Mouse (Mus musculus) neural tube, embryonic 14.5 days (tissue): Measurements from ENCODE around the gene Tescl. TPM values are rescaled to one million over a fixed set of nuclear protein-coding genes. Genes with fewer than 3 reads are reported as not detected.

ENCODE experiments used
- ATAC-seq: fragments of 200-750 bp; cut with Nextera tagmentation; 2 replicates; pipeline ENCODE4 v1.8.0; 2017; ENCODE audit warnings: low read depth, mild to moderate bottlenecking, moderate TSS enrichment, moderate library complexity
- H3K27ac ChIP-seq: fragments of 300-500 bp; sonication (generic); 2 replicates; pipeline ENCODE4 v1.5.1; 2014; ENCODE audit warnings: low read depth, mild to moderate bottlenecking, control low read depth, low read length, moderate library complexity, mixed read lengths
- H3K27me3 ChIP-seq: fragments of 300-500 bp; sonication (generic); 2 replicates; pipeline ENCODE4 v1.6.1; 2014; ENCODE audit warnings: low read length; ENCODE audit not compliant: control insufficient read depth, insufficient read depth
- H3K36me3 ChIP-seq: fragments of 300-500 bp; sonication (generic); 2 replicates; pipeline ENCODE4 v1.6.1; 2014; ENCODE audit warnings: low read length, mixed read lengths; ENCODE audit not compliant: control insufficient read depth, insufficient read depth
- H3K4me1 ChIP-seq: fragments of 300-500 bp; sonication (generic); 2 replicates; pipeline ENCODE4 v1.6.1; 2014; ENCODE audit warnings: low read length; ENCODE audit not compliant: control insufficient read depth, insufficient read depth
- H3K4me2 ChIP-seq: fragments of 300-500 bp; sonication (generic); 2 replicates; pipeline ENCODE4 v1.6.1; 2014; ENCODE audit warnings: mild to moderate bottlenecking, low read depth, low read length, control low read depth
- H3K4me3 ChIP-seq: fragments of 300-500 bp; sonication (generic); 2 replicates; pipeline ENCODE4 v1.5.1; 2014; ENCODE audit warnings: low read depth, low read length, control low read depth, mixed read lengths
- H3K9ac ChIP-seq: fragments of 300-500 bp; sonication (generic); replicated peaks from 2 replicates; pipeline ENCODE4 v1.6.1; 2014; ENCODE audit warnings: low read depth, mild to moderate bottlenecking, control low read depth, low read length, mixed read lengths
- H3K9me3 ChIP-seq: fragments of 300-500 bp; sonication (generic); 2 replicates; pipeline ENCODE4 v1.6.1; 2016; ENCODE audit warnings: low read length; ENCODE audit not compliant: control insufficient read depth
- WGBS: fragments of 180-500 bp; shearing (Covaris S2); extraction: QIAGEN DNeasy Blood & Tissue Kit; methylation state at CpG from one replicate; pipeline ENCODE4 v1.1.7; 2014; 5-methylcytosine and 5-hydroxymethylcytosine counted together
- polyA plus RNA-seq: library from polyadenylated mRNA; unstranded; fragments of >200 nt; fragmentation: Nextera tagmentation; extraction: Ambion mirVana; gene quantifications from 2 replicates; pipeline ENCODE4 v1.2.1, GENCODE M21; 2014

The Tescl gene
- polyA plus RNA-seq, 1 experiment from 2014 or later = 0.99 TPM

DNA sequence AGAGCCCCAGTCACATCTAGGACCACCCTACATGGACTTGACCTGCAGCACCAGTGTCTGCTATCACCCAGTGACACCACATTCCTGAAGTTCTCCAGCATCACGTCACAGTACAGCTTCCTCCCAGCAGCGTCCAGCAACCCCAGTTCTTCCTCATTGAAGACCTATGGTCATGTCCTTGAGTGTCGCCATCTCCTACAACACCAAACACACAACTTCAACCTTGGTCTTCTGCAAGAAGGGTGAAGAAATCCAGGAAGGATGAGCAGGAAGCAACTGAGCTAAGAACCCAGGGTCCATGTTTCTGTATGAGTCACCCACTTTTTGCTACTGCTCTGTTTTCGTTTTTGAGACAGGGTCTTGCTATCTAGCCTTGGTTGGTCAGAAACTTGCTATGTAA lies 11.1 kb downstream of the Tescl start:
- Histone ChIP-seq H3K4me2 (no peak overlapping the region), H3K36me3 (no peaks in the 10 kb centered on the region), H3K27ac (no peak overlapping the region), H3K9me3 (no peaks in the 10 kb centered on the region; the same call in 1 of the 2 replicates), H3K4me1 (no peaks in the 10 kb centered on the region), H3K4me3 (no peak overlapping the region), H3K9ac (no peak overlapping the region), H3K27me3 (no peaks in the 10 kb centered on the region)
- no peak for ATAC-seq
- 83% methylated on average over 4 of the region's 4 CpGs for WGBS

DNA sequence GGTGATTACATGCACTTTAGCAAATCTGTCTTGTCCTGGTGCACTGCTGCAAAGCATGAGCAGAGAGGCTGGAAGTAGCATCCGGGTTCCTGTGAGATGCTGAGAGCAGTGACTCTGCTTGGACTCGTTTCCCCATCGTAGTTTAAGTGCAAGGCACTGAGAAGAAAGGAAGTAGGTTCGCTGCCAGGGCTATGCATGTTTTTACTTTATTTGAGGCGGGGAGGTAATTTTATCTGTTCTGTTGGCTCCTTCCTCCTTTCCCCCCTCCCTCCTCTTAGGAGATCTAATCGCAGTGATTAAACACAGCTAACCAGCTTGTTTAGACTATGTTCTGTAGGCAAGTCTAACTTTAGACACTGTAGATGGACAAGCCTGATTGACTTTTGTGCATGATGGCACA lies 14.8 kb downstream of the Tescl start:
- no peak for ATAC-seq
- Histone ChIP-seq H3K4me3 (no peak overlapping the region), H3K4me1 (peaks cover 5% of the 10 kb centered on the region), H3K27ac (no peak overlapping the region), H3K9me3 (no peaks in the 10 kb centered on the region; the same call in 1 of the 2 replicates), H3K36me3 (no peaks in the 10 kb centered on the region), H3K9ac (no peak overlapping the region), H3K27me3 (no peaks in the 10 kb centered on the region), H3K4me2 (no peak overlapping the region)
- WGBS = 74% methylated on average over 6 of the region's 6 CpGs

- under 1% methylated on average over 33 of the region's 33 CpGs for WGBS
- Histone ChIP-seq H3K27me3 (no peaks in the 10 kb centered on the region), H3K9me3 (no peaks in the 10 kb centered on the region), H3K4me3 (peak within 1 kb of the TSS; percentile 59), H3K4me2 (peak within 1 kb of the TSS; percentile 79), H3K27ac (peak within 1 kb of the TSS; percentile 75), H3K9ac (peak within 1 kb of the TSS; percentile 75), H3K36me3 (peaks cover under 1% of the 10 kb centered on the region; the same call in 1 of the 2 replicates), H3K4me1 (peaks cover 5% of the 10 kb centered on the region)
- ATAC-seq = peak; percentile 95
These were observed 17.1 kb downstream of the Tescl start, which contains the start of gene Zfp94 for GRCm38 (mm10) chr7:24316567-24317092. Gene Zfp94, minus strand, starts transcription at chr7:24316666.

DNA sequence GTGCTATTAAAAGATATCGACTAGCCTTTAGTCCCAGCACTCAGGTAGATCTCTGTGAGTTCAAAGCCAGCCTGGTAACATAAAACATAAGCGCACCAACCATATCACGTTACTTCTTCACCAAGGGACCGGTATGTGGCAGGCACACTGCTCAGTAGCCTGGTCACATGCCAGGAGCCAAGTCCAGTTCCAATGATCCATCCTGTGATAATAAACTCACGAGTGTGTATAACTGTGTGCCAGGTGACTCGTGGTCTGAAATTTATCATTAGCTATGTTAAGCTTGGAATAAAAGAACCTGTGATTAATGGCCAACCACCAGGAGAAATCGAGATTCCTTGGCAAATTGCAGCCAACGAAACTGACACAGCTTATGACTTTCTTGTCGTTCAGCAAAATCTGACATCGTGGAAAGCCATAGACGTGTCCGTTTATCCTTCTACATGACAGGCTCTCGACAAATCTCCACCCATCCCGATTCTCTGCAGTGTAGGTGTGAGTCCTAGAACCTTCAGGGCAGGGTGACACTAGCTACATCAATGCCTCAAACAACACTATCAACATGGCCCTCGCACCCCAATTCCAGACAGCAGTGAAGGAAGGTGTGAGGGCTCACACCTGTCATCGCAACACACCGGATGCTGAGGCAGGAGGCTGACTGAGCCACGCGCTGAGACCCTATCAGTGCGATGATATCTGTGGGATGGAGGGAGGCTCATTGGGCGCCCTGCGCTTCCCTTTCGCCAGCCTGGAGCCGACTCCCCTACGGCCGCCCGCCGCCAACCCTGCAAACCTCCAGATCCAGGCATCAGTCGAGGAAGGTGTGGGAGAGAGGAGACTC lies 17.8 kb downstream of the Tescl start:
- 31% methylated on average over 29 of the region's 29 CpGs for WGBS

DNA sequence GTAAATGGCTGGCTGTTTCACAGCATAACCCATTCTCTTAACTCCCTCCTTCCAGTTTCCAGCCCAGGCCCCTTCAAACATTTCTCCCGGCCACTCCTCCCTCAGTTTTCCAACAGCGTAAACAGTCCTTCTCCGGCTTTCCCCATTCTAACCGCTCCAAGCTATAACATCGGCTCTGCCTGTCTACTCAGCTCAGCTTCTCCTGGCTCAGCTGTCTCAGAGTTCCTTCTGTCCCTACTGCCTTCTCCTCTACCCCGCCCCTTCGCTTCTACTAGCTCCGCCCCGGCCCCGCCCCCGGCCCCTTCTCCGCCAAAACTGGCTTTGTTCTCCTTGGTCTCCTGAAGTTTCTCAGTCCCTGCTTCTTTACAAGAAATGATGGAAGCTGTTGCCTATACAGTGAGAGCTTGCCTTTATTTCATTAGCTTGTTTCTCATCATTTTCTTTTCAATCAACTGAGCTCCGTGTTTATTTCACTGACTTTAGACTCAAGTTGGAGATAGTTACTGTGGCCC lies 32.9 kb downstream of the Tescl start, which contains the start of gene Zfp61:
Gene Zfp61 (minus strand): TSS at position 462 of the 512 bp plus-strand sequence.
- H3K4me2 ChIP-seq = peak within 1 kb of the TSS; percentile 83
- WGBS = 1% methylated on average over 13 of the region's 13 CpGs
- H3K27ac ChIP-seq = peak within 1 kb of the TSS; percentile 55; the same call in 1 of the 2 replicates
- peak within 1 kb of the TSS; percentile 62 for H3K4me3 ChIP-seq
- peak within 1 kb of the TSS; percentile 69; the same call in 1 of the 2 replicates for H3K9ac ChIP-seq
- H3K4me1 ChIP-seq = peaks cover 13% of the 10 kb centered on the region; the same call in 1 of the 2 replicates
- H3K9me3 ChIP-seq = no peaks in the 10 kb centered on the region
- peak; percentile 39; the same call in 1 of the 2 replicates for ATAC-seq
- H3K27me3 ChIP-seq = no peaks in the 10 kb centered on the region
- peaks cover 26% of the 10 kb centered on the region for H3K36me3 ChIP-seq

More for the DNA sequence above, 17.8 kb downstream of the Tescl start:
- peak overlapping the region; percentile 75 for H3K9ac ChIP-seq
- no peaks in the 10 kb centered on the region for H3K9me3 ChIP-seq
- ATAC-seq = no peak
- peak overlapping the region; percentile 79 for H3K4me2 ChIP-seq
- H3K4me3 ChIP-seq = peak overlapping the region; percentile 59
- H3K27me3 ChIP-seq = no peaks in the 10 kb centered on the region
- peak overlapping the region; percentile 75 for H3K27ac ChIP-seq
- H3K36me3 ChIP-seq = peaks cover 7% of the 10 kb centered on the region
- peaks cover 5% of the 10 kb centered on the region for H3K4me1 ChIP-seq

GRCm38 (mm10) chr7:24299823-24300481 lies 33.8 kb downstream of the Tescl start:
- Histone ChIP-seq H3K9ac (peak overlapping the region; percentile 69), H3K9me3 (no peaks in the 10 kb centered on the region), H3K27ac (peak overlapping the region; percentile 44; the same call in 1 of the 2 replicates), H3K27me3 (no peaks in the 10 kb centered on the region), H3K36me3 (peaks cover 34% of the 10 kb centered on the region), H3K4me2 (peak overlapping the region; percentile 83), H3K4me1 (peaks cover 13% of the 10 kb centered on the region; the same call in 1 of the 2 replicates), H3K4me3 (peak overlapping the region; percentile 62)
- peak; percentile 35 for ATAC-seq
- 0% methylated on average over 18 of the region's 18 CpGs for WGBS

- H3K4me1 ChIP-seq = peaks cover 13% of the 10 kb centered on the region; the same call in 1 of the 2 replicates
- H3K27ac ChIP-seq = peak overlapping the region; percentile 92
- under 1% methylated on average over 47 of the region's 47 CpGs for WGBS
- H3K4me3 ChIP-seq = peak overlapping the region; percentile 62
- H3K9me3 ChIP-seq = no peaks in the 10 kb centered on the region
- peak overlapping the region; percentile 69 for H3K9ac ChIP-seq
- peak; percentile 92 for ATAC-seq
- peaks cover 39% of the 10 kb centered on the region for H3K36me3 ChIP-seq
- H3K4me2 ChIP-seq = peak overlapping the region; percentile 83
- no peaks in the 10 kb centered on the region for H3K27me3 ChIP-seq
These were observed 34.6 kb downstream of the Tescl start for GRCm38 (mm10) chr7:24298973-24299708.

DNA sequence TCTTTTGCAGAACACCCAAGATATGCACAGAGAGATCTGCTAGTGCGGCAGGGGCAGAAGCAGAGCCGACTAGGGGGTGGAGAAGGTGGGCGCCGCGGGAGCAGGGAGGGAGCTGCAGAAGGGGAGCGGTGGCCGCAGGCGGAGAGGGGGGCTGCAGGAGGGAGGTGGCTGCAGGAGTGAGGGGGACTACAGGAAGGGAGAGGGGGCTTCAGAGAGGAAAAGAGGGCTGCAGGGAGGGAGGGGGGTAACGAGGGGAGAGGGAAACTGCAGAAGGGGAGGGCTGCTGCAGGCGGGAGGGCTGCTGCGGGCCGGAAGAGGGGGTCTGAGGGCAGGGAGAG lies 35.1 kb downstream of the Tescl start:
- H3K27me3 ChIP-seq = no peaks in the 10 kb centered on the region
- no peaks in the 10 kb centered on the region for H3K9me3 ChIP-seq
- peak overlapping the region; percentile 92 for H3K27ac ChIP-seq
- peak overlapping the region; percentile 83 for H3K4me2 ChIP-seq
- H3K36me3 ChIP-seq = peaks cover 36% of the 10 kb centered on the region
- H3K9ac ChIP-seq = peak overlapping the region; percentile 69
- peak; percentile 36 for ATAC-seq
- peak overlapping the region; percentile 62 for H3K4me3 ChIP-seq
- H3K4me1 ChIP-seq = peaks cover 13% of the 10 kb centered on the region; the same call in 1 of the 2 replicates
- WGBS = 1% methylated on average over 12 of the region's 12 CpGs
